Comparison of ENCODE assay signal across 25 mouse cellular contexts in genomic region chr8:107717856-107718255, GRCm38 (mm10).
"Had no signal": no experiment of that assay in that cellular context is flagged by ENCODE, and none has a peak within 500 bp of the region (broad histone marks: within the 10 kb centered on the region; RNA-seq: fewer than 3 reads in every experiment).

No protein-coding gene starts in this region.

- H3K9ac ChIP-seq: heart, embryonic 13.5 days; heart, embryonic 15.5 days; hindbrain, embryonic 13.5 days; hindbrain, embryonic 15.5 days; intestine, embryonic 15.5 days; limb, embryonic 13.5 days; limb, embryonic 15.5 days; liver, embryonic 12.5 days had no signal

- H3K36me3 ChIP-seq: heart, embryonic 13.5 days; heart, embryonic 15.5 days; hindbrain, embryonic 10.5 days; hindbrain, embryonic 13.5 days; hindbrain, embryonic 15.5 days; intestine, embryonic 15.5 days; limb, embryonic 13.5 days; limb, embryonic 15.5 days; liver, embryonic 12.5 days had no signal

- H3K9me3 ChIP-seq: heart, embryonic 13.5 days; heart, embryonic 15.5 days; hindbrain, embryonic 10.5 days; hindbrain, embryonic 13.5 days; hindbrain, embryonic 15.5 days; intestine, embryonic 15.5 days; limb, embryonic 13.5 days; limb, embryonic 15.5 days; liver, embryonic 12.5 days had no signal

- H3K4me3 ChIP-seq: gastrocnemius, adult 2 months; heart, adult 2 months; heart, embryonic 13.5 days; heart, embryonic 15.5 days; hindbrain, embryonic 10.5 days; hindbrain, embryonic 13.5 days; hindbrain, embryonic 15.5 days; intestine, embryonic 15.5 days; limb, embryonic 13.5 days; limb, embryonic 15.5 days; liver, embryonic 12.5 days had no signal

- H3K4me2 ChIP-seq: heart, embryonic 11.5 days; heart, embryonic 13.5 days; heart, embryonic 15.5 days; hindbrain, embryonic 13.5 days; hindbrain, embryonic 15.5 days; intestine, embryonic 15.5 days; limb, embryonic 13.5 days; limb, embryonic 15.5 days; liver, embryonic 12.5 days had no signal

- DNase-seq: gastrocnemius, adult 2 months; gastrocnemius, postnatal 10 days; gastrocnemius, postnatal 25 days; heart, adult 2 months; heart, postnatal 14 days; heart, postnatal 4 days; kidney, adult 18-20 months; kidney, adult 8-10 months; kidney, postnatal 10 days; kidney, postnatal 36 days; layer of hippocampus, adult 9-11 months; layer of hippocampus, postnatal 36 days; left cerebral cortex, postnatal 4 days had no signal

- H3K4me1 ChIP-seq: heart, embryonic 13.5 days; heart, embryonic 15.5 days; hindbrain, embryonic 10.5 days; hindbrain, embryonic 13.5 days; hindbrain, embryonic 15.5 days; intestine, embryonic 15.5 days; limb, embryonic 15.5 days; liver, embryonic 12.5 days had no signal

- H3K27ac ChIP-seq: gastrocnemius, adult 2 months; heart, adult 2 months; heart, embryonic 13.5 days; heart, embryonic 15.5 days; hindbrain, embryonic 10.5 days; hindbrain, embryonic 13.5 days; hindbrain, embryonic 15.5 days; intestine, embryonic 15.5 days; limb, embryonic 13.5 days; limb, embryonic 15.5 days; liver, embryonic 12.5 days had no signal

- H3K27me3 ChIP-seq: heart, embryonic 13.5 days; heart, embryonic 15.5 days; hindbrain, embryonic 13.5 days; hindbrain, embryonic 15.5 days; intestine, embryonic 15.5 days; limb, embryonic 13.5 days; limb, embryonic 15.5 days; liver, embryonic 12.5 days had no signal

- ATAC-seq: inflammation-experienced regulatory T-cells, adult 6 months; intestine, embryonic 15.5 days; intestine, postnatal 0 days; liver, embryonic 12.5 days had no signal
